Mouse (Mus musculus): ENCODE measurements around the gene Olfr389. TPM values are rescaled to one million over a fixed set of nuclear protein-coding genes. Genes with fewer than 3 reads are reported as not detected.

The Olfr389 gene
- not detected in 2 replicates for polyA plus RNA-seq (2015; fragmentation: Nextera tagmentation; extraction: Ambion mirVana)

- 72% methylated on average over 1 of the region's 1 CpGs for WGBS (ENCODE audit: insufficient replicate concordance)
- H3K4me2 ChIP-seq, result no peak within 1 kb of the TSS
- no peaks in the 10 kb centered on the region for H3K36me3 ChIP-seq (replicated peaks)
- no peak within 1 kb of the TSS for H3K4me3 ChIP-seq (replicated peaks)
- H3K4me1 ChIP-seq (replicated peaks), result no peaks in the 10 kb centered on the region
- no peaks in the 10 kb centered on the region for H3K9me3 ChIP-seq (replicated peaks)
- no peaks in the 10 kb centered on the region for H3K27me3 ChIP-seq
- ATAC-seq (ENCODE audit: insufficient read depth), result no peak
- H3K9ac ChIP-seq, result no peak within 1 kb of the TSS
- H3K27ac ChIP-seq (replicated peaks), result no peak within 1 kb of the TSS
These were observed at the start of gene Olfr389 for GRCm38 (mm10) chr11:73780613-73781012. Gene Olfr389, minus strand, starts transcription at chr11:73780713.

- Histone ChIP-seq H3K9ac (no peak within 1 kb of the TSS), H3K27ac (replicated peaks) (no peak within 1 kb of the TSS), H3K4me2 (no peak within 1 kb of the TSS), H3K36me3 (replicated peaks) (no peaks in the 10 kb centered on the region), H3K4me1 (replicated peaks) (no peaks in the 10 kb centered on the region), H3K4me3 (replicated peaks) (no peak within 1 kb of the TSS), H3K9me3 (replicated peaks) (no peaks in the 10 kb centered on the region), H3K27me3 (no peaks in the 10 kb centered on the region)
- ATAC-seq (ENCODE audit: insufficient read depth), result no peak
- 77% methylated on average over 1 of the region's 1 CpGs for WGBS (ENCODE audit: insufficient replicate concordance)
These were observed 36.4 kb upstream of the Olfr389 start, which contains the start of gene Olfr392 for GRCm38 (mm10) chr11:73816949-73817348. Gene Olfr392, minus strand, starts transcription at chr11:73817049.

DNA sequence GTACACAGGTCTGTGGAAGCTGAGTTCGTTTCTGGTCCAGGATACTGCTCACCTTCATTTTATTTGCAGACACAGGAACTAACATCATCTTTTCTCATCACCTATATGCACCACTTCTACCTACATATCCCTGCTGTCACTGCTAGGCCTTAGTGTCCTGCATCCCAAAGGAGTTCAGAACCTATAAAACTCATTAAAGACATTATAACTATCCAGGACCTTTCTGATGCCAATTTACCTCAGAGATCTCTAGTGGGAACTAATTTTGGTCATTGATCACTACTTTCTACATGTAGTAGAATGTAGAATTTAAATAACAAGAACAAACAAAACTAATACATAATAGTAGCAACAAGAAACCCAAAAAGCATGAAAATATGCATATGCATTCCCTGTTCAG lies 22.4 kb upstream of the Olfr389 start, which contains the start of gene Olfr391-ps:
Olfr391-ps (minus strand) TSS at position 101 of the 400 bp plus-strand sequence.
- Histone ChIP-seq H3K27ac (replicated peaks) (no peak within 1 kb of the TSS), H3K27me3 (no peaks in the 10 kb centered on the region), H3K4me2 (no peak within 1 kb of the TSS), H3K4me1 (replicated peaks) (no peaks in the 10 kb centered on the region), H3K36me3 (replicated peaks) (no peaks in the 10 kb centered on the region), H3K4me3 (replicated peaks) (no peak within 1 kb of the TSS), H3K9me3 (replicated peaks) (no peaks in the 10 kb centered on the region), H3K9ac (no peak within 1 kb of the TSS)
- ATAC-seq (ENCODE audit: insufficient read depth), result no peak
- 5% methylated on average over 1 of the region's 1 CpGs for WGBS (ENCODE audit: insufficient replicate concordance)

DNA sequence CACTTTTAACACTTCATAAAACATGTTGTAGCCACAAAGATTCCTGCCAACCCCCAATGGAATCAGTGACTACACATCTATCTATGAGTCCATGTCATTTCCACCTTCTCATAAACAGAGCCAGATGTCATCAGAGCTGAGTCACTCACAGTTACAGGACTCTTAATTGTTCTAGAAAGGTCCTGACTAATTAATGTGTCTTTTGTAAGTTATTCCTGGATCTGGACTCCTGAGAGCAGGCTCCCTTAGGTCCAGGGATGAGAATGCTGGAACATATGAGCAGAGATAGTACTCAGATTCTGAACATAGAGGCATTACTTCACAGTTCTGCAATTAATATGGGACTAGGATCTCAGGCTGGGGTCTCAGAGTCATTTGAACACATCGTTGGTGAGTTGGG lies 2.2 kb upstream of the Olfr389 start, which contains the start of gene Olfr390:
Olfr390 (plus strand) TSS at position 301 of the 400 bp plus-strand sequence.
- H3K4me1 ChIP-seq (replicated peaks), result no peaks in the 10 kb centered on the region
- H3K36me3 ChIP-seq (replicated peaks), result no peaks in the 10 kb centered on the region
- 44% methylated on average over 1 of the region's 1 CpGs for WGBS (ENCODE audit: insufficient replicate concordance)
- no peak for ATAC-seq (ENCODE audit: insufficient read depth)
- no peaks in the 10 kb centered on the region for H3K9me3 ChIP-seq (replicated peaks)
- H3K9ac ChIP-seq, result no peak within 1 kb of the TSS
- no peak within 1 kb of the TSS for H3K4me3 ChIP-seq (replicated peaks)
- no peaks in the 10 kb centered on the region for H3K27me3 ChIP-seq
- H3K4me2 ChIP-seq, result no peak within 1 kb of the TSS
- no peak within 1 kb of the TSS for H3K27ac ChIP-seq (replicated peaks)

GRCm38 (mm10) chr11:73759115-73759514 lies 21.4 kb downstream of the Olfr389 start:
- no peaks in the 10 kb centered on the region for H3K4me1 ChIP-seq (replicated peaks)
- H3K27me3 ChIP-seq, result no peaks in the 10 kb centered on the region
- H3K4me3 ChIP-seq (replicated peaks), result no peak overlapping the region
- no peak overlapping the region for H3K4me2 ChIP-seq
- H3K36me3 ChIP-seq (replicated peaks), result no peaks in the 10 kb centered on the region
- H3K27ac ChIP-seq (replicated peaks), result no peak overlapping the region
- ATAC-seq (ENCODE audit: insufficient read depth), result no peak
- no peaks in the 10 kb centered on the region for H3K9me3 ChIP-seq (replicated peaks)
- no peak overlapping the region for H3K9ac ChIP-seq

Other genes starting within 250 kb of the Olfr389 start
- gene Olfr385, start 187.7 kb downstream of the Olfr389 start, polyA plus RNA-seq (2015; fragmentation: Nextera tagmentation; extraction: Ambion mirVana), result not detected in 2 replicates
- gene Olfr384, start 182.1 kb downstream of the Olfr389 start, polyA plus RNA-seq (2015; fragmentation: Nextera tagmentation; extraction: Ambion mirVana), result not detected in 2 replicates
- gene Zfp735, start 91.9 kb downstream of the Olfr389 start, polyA plus RNA-seq (2015; fragmentation: Nextera tagmentation; extraction: Ambion mirVana), result not detected in 2 replicates
- not detected in 2 replicates for gene Olfr390, start 2.3 kb upstream of the Olfr389 start, polyA plus RNA-seq (2015; fragmentation: Nextera tagmentation; extraction: Ambion mirVana)
- not detected in 2 replicates for gene Olfr391-ps, start 22.3 kb upstream of the Olfr389 start, polyA plus RNA-seq (2015; fragmentation: Nextera tagmentation; extraction: Ambion mirVana)
- gene Olfr392, start 36.3 kb upstream of the Olfr389 start, polyA plus RNA-seq (2015; fragmentation: Nextera tagmentation; extraction: Ambion mirVana), result not detected in 2 replicates
- gene Olfr393, start 70.7 kb upstream of the Olfr389 start, polyA plus RNA-seq (2015; fragmentation: Nextera tagmentation; extraction: Ambion mirVana), result not detected in 2 replicates
- gene Olfr394, start 110.1 kb upstream of the Olfr389 start, polyA plus RNA-seq (2015; fragmentation: Nextera tagmentation; extraction: Ambion mirVana), result not detected in 2 replicates
- not detected in 2 replicates for gene Olfr395, start 128.6 kb upstream of the Olfr389 start, polyA plus RNA-seq (2015; fragmentation: Nextera tagmentation; extraction: Ambion mirVana)
- not detected in 2 replicates for gene Olfr23, start 156.0 kb upstream of the Olfr389 start, polyA plus RNA-seq (2015; fragmentation: Nextera tagmentation; extraction: Ambion mirVana)
- gene Olfr397, start 180.1 kb upstream of the Olfr389 start, polyA plus RNA-seq (2015; fragmentation: Nextera tagmentation; extraction: Ambion mirVana), result not detected in 2 replicates
- not detected in 2 replicates for gene Olfr398, start 209.7 kb upstream of the Olfr389 start, polyA plus RNA-seq (2015; fragmentation: Nextera tagmentation; extraction: Ambion mirVana)